ENCODE assay signal across 23 mouse cellular contexts in genomic region chr4:127329046-127329445, GRCm38 (mm10). TPM values are rescaled to one million over a fixed set of nuclear protein-coding genes. Genes with fewer than 3 reads are reported as not detected.
DNase-seq lines count a peak whose midpoint lies in the region; ATAC-seq and TF ChIP-seq lines count a peak whose summit lies in the region.
"Had no signal": no experiment of that assay in that cellular context is flagged by ENCODE, and none has a peak within 500 bp of the region (broad histone marks: within the 10 kb centered on the region; RNA-seq: fewer than 3 reads in every experiment).

No protein-coding gene starts in this region.

- no peak overlapping the region for H3K4me3 ChIP-seq in limb, embryonic 11.5 days (ENCODE audit: low read depth, low read length)
- no peak overlapping the region for H3K4me3 ChIP-seq in limb, embryonic 10.5 days
- no peak overlapping the region for H3K4me3 ChIP-seq in embryonic fibroblast, embryonic 13.5 days (ENCODE audit: insufficient read depth, low read length)
- H3K4me3 ChIP-seq in stomach, postnatal 0 days (ENCODE audit: low read depth, low read length): no peak overlapping the region
- H3K4me3 ChIP-seq: erythroblast, embryonic 14.5 days; forebrain, embryonic 15.5 days; gastrocnemius, adult 2 months; layer of hippocampus, adult 2 months; liver, embryonic 15.5 days had no signal

- WGBS in limb, embryonic 11.5 days: 2% methylated on average over 3 of the region's 3 CpGs
- WGBS in limb, embryonic 10.5 days: 4% methylated on average over 3 of the region's 3 CpGs
- WGBS in stomach, postnatal 0 days: 16% methylated on average over 3 of the region's 3 CpGs

- TF ChIP-seq POLR2A in embryonic fibroblast, embryonic 13.5 days (IDR thresholded peaks at IDR 0.05; ENCODE audit: low read depth, low read length): no peak

- no peak for TF ChIP-seq EP300 in stomach, postnatal 0 days (optimal IDR thresholded peaks at IDR 0.05)

- peak; percentile 34 for DNase-seq in limb, embryonic 11.5 days (ENCODE audit: low spot score)
- DNase-seq in limb, embryonic 10.5 days (ENCODE audit: low spot score): no peak
- DNase-seq in R1 (ENCODE audit: low read depth, low spot score): peak; percentile 89
- no peak for DNase-seq in stomach, postnatal 0 days (ENCODE audit: low spot score)
- DNase-seq in layer of hippocampus, adult 18-20 months (ENCODE audit: low spot score in 2 of 2): no peak
- DNase-seq in spleen, adult 18-20 months: no peak
- DNase-seq: adrenal gland, postnatal 14 days; cerebellum, adult 18-20 months; gastrocnemius, adult 2 months; heart, adult 18-20 months; heart, postnatal 4 days had no signal

- H3K27me3 ChIP-seq in limb, embryonic 11.5 days (ENCODE audit: control insufficient read depth, insufficient read depth, low read length): peaks cover 49% of the 10 kb centered on the region
- peaks cover 88% of the 10 kb centered on the region for H3K27me3 ChIP-seq in limb, embryonic 10.5 days (ENCODE audit: low read depth, poor library complexity, severe bottlenecking)
- peaks cover 11% of the 10 kb centered on the region; the same call in 1 of the 2 replicates for H3K27me3 ChIP-seq in stomach, postnatal 0 days (ENCODE audit: control insufficient read depth, insufficient read depth, low read length)

- H3K4me2 ChIP-seq in limb, embryonic 11.5 days (ENCODE audit: low read depth, severe bottlenecking): no peak overlapping the region
- H3K4me2 ChIP-seq in stomach, postnatal 0 days (replicated peaks; ENCODE audit: low read depth): peak overlapping the region; percentile 46
- H3K4me2 ChIP-seq: forebrain, embryonic 15.5 days; liver, embryonic 15.5 days had no signal

- 0 out of 2 replicates have a peak, but pooled peaks cover 7% of the 10 kb centered on the region for H3K4me1 ChIP-seq in limb, embryonic 11.5 days (ENCODE audit: control insufficient read depth, insufficient read depth, low read length)
- H3K4me1 ChIP-seq in limb, embryonic 10.5 days: peaks cover 25% of the 10 kb centered on the region
- H3K4me1 ChIP-seq in embryonic fibroblast, embryonic 13.5 days (ENCODE audit: control insufficient read depth, insufficient read depth, low read length): peaks cover 18% of the 10 kb centered on the region
- H3K4me1 ChIP-seq in stomach, postnatal 0 days (replicated peaks; ENCODE audit: control insufficient read depth, insufficient read depth): peaks cover 3% of the 10 kb centered on the region; the same call in 1 of the 2 replicates

- H3K9ac ChIP-seq in limb, embryonic 11.5 days (ENCODE audit: low read length): no peak overlapping the region
- H3K9ac ChIP-seq in stomach, postnatal 0 days (ENCODE audit: low read length): no peak overlapping the region
- H3K9ac ChIP-seq: forebrain, embryonic 15.5 days; liver, embryonic 15.5 days; stomach, embryonic 15.5 days had no signal

- H3K27ac ChIP-seq in limb, embryonic 11.5 days (replicated peaks; ENCODE audit: low read depth, low read length): no peak overlapping the region
- H3K27ac ChIP-seq in limb, embryonic 10.5 days: no peak overlapping the region
- peak overlapping the region; percentile 22; the same call in 1 of the 2 replicates for H3K27ac ChIP-seq in embryonic fibroblast, embryonic 13.5 days (ENCODE audit: insufficient read depth, low read length)
- no peak overlapping the region for H3K27ac ChIP-seq in stomach, postnatal 0 days (replicated peaks)
- H3K27ac ChIP-seq: forebrain, embryonic 15.5 days; gastrocnemius, adult 2 months; kidney, postnatal 0 days; layer of hippocampus, adult 2 months; liver, embryonic 15.5 days; stomach, embryonic 15.5 days had no signal

- no peaks in the 10 kb centered on the region for H3K36me3 ChIP-seq in limb, embryonic 11.5 days (ENCODE audit: control insufficient read depth, insufficient read depth, low read length)
- no peaks in the 10 kb centered on the region for H3K36me3 ChIP-seq in limb, embryonic 10.5 days
- no peaks in the 10 kb centered on the region for H3K36me3 ChIP-seq in stomach, postnatal 0 days (ENCODE audit: control insufficient read depth, insufficient read depth, low read length)
- H3K36me3 ChIP-seq: forebrain, embryonic 15.5 days; liver, embryonic 15.5 days; stomach, embryonic 15.5 days had no signal

- no peak for ATAC-seq in limb, embryonic 11.5 days (ENCODE audit: insufficient number of reproducible peaks, low FRiP score, low TSS enrichment, low read depth)
- ATAC-seq in stomach, postnatal 0 days (ENCODE audit: low FRiP score, low TSS enrichment): no peak
- ATAC-seq: forebrain, embryonic 15.5 days had no signal

- H3K9me3 ChIP-seq in limb, embryonic 11.5 days (ENCODE audit: control insufficient read depth, low read length): no peaks in the 10 kb centered on the region
- no peaks in the 10 kb centered on the region for H3K9me3 ChIP-seq in limb, embryonic 10.5 days (replicated peaks)
- H3K9me3 ChIP-seq in stomach, postnatal 0 days (ENCODE audit: control insufficient read depth, low read length): no peaks in the 10 kb centered on the region
- H3K9me3 ChIP-seq: forebrain, embryonic 15.5 days; liver, embryonic 15.5 days; stomach, embryonic 15.5 days had no signal

- no peak for TF ChIP-seq CTCF in embryonic fibroblast, embryonic 13.5 days (IDR thresholded peaks at IDR 0.05; ENCODE audit: borderline replicate concordance, insufficient read depth, low read length)
- TF ChIP-seq CTCF in stomach, postnatal 0 days (IDR thresholded peaks at IDR 0.05; ENCODE audit: low read depth): no peak

RNA-seq across cellular contexts. Expression of gene Gjb3, which starts 1.6 kb away (rescaled TPM):
- 5.3 and 6.2 TPM in 2 replicates for polyA plus RNA-seq in limb, embryonic 11.5 days (2014; fragmentation: Nextera tagmentation; extraction: Ambion mirVana)
- polyA plus RNA-seq in limb, embryonic 10.5 days (2016; fragmentation: Nextera tagmentation; extraction: Ambion mirVana): 7.8 and 11.4 TPM in 2 replicates
- 6.6 and 14.0 TPM in 2 replicates for polyA plus RNA-seq in embryonic fibroblast, embryonic 13.5 days (2011; ENCODE audit: insufficient read length, low read depth, missing spikeins)
- polyA plus RNA-seq in stomach, postnatal 0 days (2015; fragmentation: Nextera tagmentation; extraction: Ambion mirVana): 15.1 and 15.5 TPM in 2 replicates
- total RNA-seq in layer of hippocampus, adult 18-20 months (2021): under 1 TPM; 0.18 to 0.25 TPM
- total RNA-seq: gastrocnemius, adult 2 months; left cerebral cortex, postnatal 36 days; megakaryocyte-erythroid progenitor cell, adult 5-6 weeks had no signal
- polyA plus RNA-seq: erythroblast, embryonic 14.5 days; forebrain, embryonic 15.5 days had no signal

RNA-seq across cellular contexts. Expression of gene Gja4, which starts 15.2 kb away (rescaled TPM):
- polyA plus RNA-seq in limb, embryonic 11.5 days (2014; fragmentation: Nextera tagmentation; extraction: Ambion mirVana): 11.8 and 11.9 TPM in 2 replicates
- polyA plus RNA-seq in limb, embryonic 10.5 days (2016; fragmentation: Nextera tagmentation; extraction: Ambion mirVana): 14.6 and 18.5 TPM in 2 replicates
- not detected in 2 replicates for polyA plus RNA-seq in embryonic fibroblast, embryonic 13.5 days (2011; ENCODE audit: insufficient read length, low read depth, missing spikeins)
- polyA plus RNA-seq in stomach, postnatal 0 days (2015; fragmentation: Nextera tagmentation; extraction: Ambion mirVana): 7.3 and 8.0 TPM in 2 replicates
- total RNA-seq in layer of hippocampus, adult 18-20 months (2021): 1 to 10 TPM; 1.5 to 1.7 TPM
- total RNA-seq: megakaryocyte-erythroid progenitor cell, adult 5-6 weeks had no signal
- polyA plus RNA-seq: erythroblast, embryonic 14.5 days had no signal

RNA-seq across cellular contexts. Expression of gene Gjb4, which starts 24.8 kb away (rescaled TPM):
- 0.13 TPM in 1 of 2 replicates, not detected in the other for polyA plus RNA-seq in limb, embryonic 11.5 days (2014; fragmentation: Nextera tagmentation; extraction: Ambion mirVana)
- polyA plus RNA-seq in limb, embryonic 10.5 days (2016; fragmentation: Nextera tagmentation; extraction: Ambion mirVana): not detected in 2 replicates
- 0.35 and 2.2 TPM in 2 replicates for polyA plus RNA-seq in embryonic fibroblast, embryonic 13.5 days (2011; ENCODE audit: insufficient read length, low read depth, missing spikeins)
- 1.7 and 2.0 TPM in 2 replicates for polyA plus RNA-seq in stomach, postnatal 0 days (2015; fragmentation: Nextera tagmentation; extraction: Ambion mirVana)
- not detected for total RNA-seq in layer of hippocampus, adult 18-20 months (2021)
- total RNA-seq: adrenal gland, postnatal 14 days; gastrocnemius, adult 2 months; heart, adult 18-20 months; heart, postnatal 4 days; layer of hippocampus, adult 2 months; left cerebral cortex, postnatal 36 days; megakaryocyte-erythroid progenitor cell, adult 5-6 weeks had no signal
- polyA plus RNA-seq: erythroblast, embryonic 14.5 days; forebrain, embryonic 15.5 days; heart, embryonic 14.5 days; intestine, embryonic 14.5 days; liver, embryonic 15.5 days; neural tube, embryonic 14.5 days had no signal

RNA-seq across cellular contexts. Expression of gene Gjb5, which starts 28.9 kb away (rescaled TPM):
- 0.82 and 0.88 TPM in 2 replicates for polyA plus RNA-seq in limb, embryonic 11.5 days (2014; fragmentation: Nextera tagmentation; extraction: Ambion mirVana)
- polyA plus RNA-seq in limb, embryonic 10.5 days (2016; fragmentation: Nextera tagmentation; extraction: Ambion mirVana): 1.6 and 1.7 TPM in 2 replicates
- polyA plus RNA-seq in embryonic fibroblast, embryonic 13.5 days (2011; ENCODE audit: insufficient read length, low read depth, missing spikeins): 2.0 and 4.0 TPM in 2 replicates
- 3.3 and 3.8 TPM in 2 replicates for polyA plus RNA-seq in stomach, postnatal 0 days (2015; fragmentation: Nextera tagmentation; extraction: Ambion mirVana)
- not detected for total RNA-seq in layer of hippocampus, adult 18-20 months (2021)
- total RNA-seq: gastrocnemius, adult 2 months; layer of hippocampus, adult 2 months; left cerebral cortex, postnatal 36 days; megakaryocyte-erythroid progenitor cell, adult 5-6 weeks had no signal
- polyA plus RNA-seq: erythroblast, embryonic 14.5 days; forebrain, embryonic 15.5 days; neural tube, embryonic 14.5 days had no signal

Comparison
In these comparisons a context has a peak if more than half of its experiments do, and no peak if none do; other contexts are left out.
1. DNase-seq: peak in limb, embryonic 11.5 days (single experiment) and R1 (single experiment); none in limb, embryonic 10.5 days (single experiment), stomach, postnatal 0 days (single experiment), layer of hippocampus, adult 18-20 months (0 of 2) and spleen, adult 18-20 months (0 of 2).